Mouse (Mus musculus): ENCODE measurements around the gene Cpa1. TPM values are rescaled to one million over a fixed set of nuclear protein-coding genes. Genes with fewer than 3 reads are reported as not detected.

Cpa1 gene
- total and polyA plus RNA-seq, 3 experiments, result not detected

DNA sequence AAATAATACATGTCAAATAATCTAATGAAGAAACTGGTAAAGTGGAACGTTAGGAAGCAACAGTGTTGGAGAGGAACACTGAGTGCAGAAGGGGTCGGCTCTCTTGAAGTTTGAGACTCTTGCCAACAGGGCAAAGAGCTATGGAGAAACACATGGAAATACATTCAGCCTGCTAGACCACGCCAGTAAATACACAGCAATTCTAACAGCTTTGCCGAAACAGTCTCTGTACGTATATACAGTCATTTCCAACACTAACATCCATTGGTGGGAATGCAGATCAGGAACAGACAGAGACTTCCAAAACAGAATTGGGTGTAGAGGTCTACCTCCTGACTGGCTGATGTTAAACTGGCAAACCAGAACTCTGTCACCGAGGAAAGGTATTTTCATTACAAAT lies 14.5 kb downstream of the Cpa1 start:
- H3K27ac ChIP-seq (ENCODE audit: control insufficient read depth, low read depth, low read length), result no peak overlapping the region

DNA sequence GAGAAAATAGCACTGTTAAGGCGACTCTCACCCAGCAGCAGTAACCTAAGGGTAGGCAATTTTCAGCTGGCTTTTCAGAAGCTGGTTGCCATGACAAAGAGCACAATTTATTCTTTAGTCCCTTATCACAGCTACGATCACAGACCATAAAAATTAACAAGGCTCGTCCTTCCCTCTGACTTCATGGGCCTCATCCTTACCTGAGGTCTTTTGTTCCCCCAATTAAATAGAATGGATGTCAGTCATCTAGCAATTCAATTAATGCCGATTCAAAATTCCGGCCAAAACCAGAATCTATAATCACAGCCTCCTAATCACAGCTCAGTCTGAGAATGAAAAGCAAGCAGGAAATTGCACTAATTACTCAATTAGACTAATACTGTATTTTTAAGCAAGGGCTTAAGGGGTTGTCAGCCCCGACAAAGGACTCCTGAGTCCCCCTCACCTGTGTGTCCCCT lies 15.4 kb downstream of the Cpa1 start:
- no peak overlapping the region for H3K4me3 ChIP-seq (ENCODE audit: control insufficient read depth in 1 of 2, insufficient read depth in 1 of 2, low read depth in 2 of 2, low read length in 2 of 2)
- H3K9ac ChIP-seq (ENCODE audit: control insufficient read depth, low read depth, low read length, poor library complexity, severe bottlenecking), result no peak overlapping the region
- H3K27ac ChIP-seq (ENCODE audit: control insufficient read depth, low read depth, low read length), result no peak overlapping the region
- no peaks in the 10 kb centered on the region for H3K9me3 ChIP-seq (replicated peaks; ENCODE audit: insufficient read depth, low read length)
- no peak for DNase-seq (ENCODE audit: low read depth, low spot score)
- H3K36me3 ChIP-seq (ENCODE audit: control insufficient read depth in 1 of 2, insufficient read depth in 2 of 2, low read length in 2 of 2), result no peaks in the 10 kb centered on the region; a peak in 1 of 4 replicates
- H3K4me1 ChIP-seq (ENCODE audit: control insufficient read depth in 1 of 2, insufficient read depth in 2 of 2, low read length in 2 of 2), result no peaks in the 10 kb centered on the region
- TF ChIP-seq USF2 (IDR thresholded peaks at IDR 0.05; ENCODE audit: borderline replicate concordance in 1 of 2, insufficient read depth in 1 of 2, low read depth in 1 of 2, low read length in 2 of 2) (no peak), USF1 (IDR thresholded peaks at IDR 0.05; ENCODE audit: low read depth, low read length) (no peak), TBP (IDR thresholded peaks at IDR 0.05; ENCODE audit: low read depth, low read length) (no peak), JUND (IDR thresholded peaks at IDR 0.05; ENCODE audit: low read depth, low read length) (no peak), CHD2 (IDR thresholded peaks at IDR 0.05; ENCODE audit: low read length) (no peak), BHLHE40 (IDR thresholded peaks at IDR 0.05; ENCODE audit: borderline replicate concordance, low read depth, low read length) (no peak)
- no peaks in the 10 kb centered on the region for H3K79me2 ChIP-seq (ENCODE audit: control insufficient read depth, insufficient read depth, low read length, poor library complexity)
- no peaks in the 10 kb centered on the region for H3K27me3 ChIP-seq (ENCODE audit: control insufficient read depth in 1 of 2, insufficient read depth in 2 of 2, low read length in 2 of 2)

More for the DNA sequence above, 14.5 kb downstream of the Cpa1 start:
- DNase-seq (ENCODE audit: low read depth, low spot score), result no peak
- H3K27me3 ChIP-seq (ENCODE audit: control insufficient read depth in 1 of 2, insufficient read depth in 2 of 2, low read length in 2 of 2), result no peaks in the 10 kb centered on the region
- no peaks in the 10 kb centered on the region for H3K4me1 ChIP-seq (ENCODE audit: control insufficient read depth in 1 of 2, insufficient read depth in 2 of 2, low read length in 2 of 2)
- no peaks in the 10 kb centered on the region for H3K79me2 ChIP-seq (ENCODE audit: control insufficient read depth, insufficient read depth, low read length, poor library complexity)
- no peak overlapping the region for H3K4me3 ChIP-seq (ENCODE audit: control insufficient read depth in 1 of 2, insufficient read depth in 1 of 2, low read depth in 2 of 2, low read length in 2 of 2)
- H3K9me3 ChIP-seq (replicated peaks; ENCODE audit: insufficient read depth, low read length), result no peaks in the 10 kb centered on the region
- no peak overlapping the region for H3K9ac ChIP-seq (ENCODE audit: control insufficient read depth, low read depth, low read length, poor library complexity, severe bottlenecking)
- TF ChIP-seq ZC3H11A (IDR thresholded peaks at IDR 0.05; ENCODE audit: low read depth, low read length), result no peak
- TF ChIP-seq SMC3 (IDR thresholded peaks at IDR 0.05; ENCODE audit: low read depth, low read length), result no peak
- TF ChIP-seq BHLHE40 (IDR thresholded peaks at IDR 0.05; ENCODE audit: borderline replicate concordance, low read depth, low read length), result no peak
- TF ChIP-seq MAZ (IDR thresholded peaks at IDR 0.05; ENCODE audit: low read depth, low read length), result no peak
- TF ChIP-seq TCF12 (IDR thresholded peaks at IDR 0.05; ENCODE audit: low read depth, low read length), result no peak
- no peak for TF ChIP-seq MXI1 (IDR thresholded peaks at IDR 0.05; ENCODE audit: low read depth, low read length)
- no peak for TF ChIP-seq NRF1 (IDR thresholded peaks at IDR 0.05; ENCODE audit: insufficient read depth, low read depth, low read length, poor library complexity, severe bottlenecking)
- TF ChIP-seq MYB (IDR thresholded peaks at IDR 0.05; ENCODE audit: low read depth, low read length), result no peak
- TF ChIP-seq EP300 (IDR thresholded peaks at IDR 0.05; ENCODE audit: low read depth in 1 of 2, low read length in 2 of 2), result no peak
- TF ChIP-seq TBP (IDR thresholded peaks at IDR 0.05; ENCODE audit: low read depth, low read length), result no peak
- no peak for TF ChIP-seq POLR2A (IDR thresholded peaks at IDR 0.05; ENCODE audit: control insufficient read depth in 1 of 2, insufficient read depth in 1 of 2, low read depth in 1 of 2, low read length in 2 of 2, poor library complexity in 1 of 2)
- TF ChIP-seq USF1 (IDR thresholded peaks at IDR 0.05; ENCODE audit: low read depth, low read length), result no peak
- TF ChIP-seq HCFC1 (IDR thresholded peaks at IDR 0.05; ENCODE audit: low read depth, low read length), result no peak
- TF ChIP-seq KAT2A (conservative IDR thresholded peaks at IDR 0.05; ENCODE audit: low read depth, low read length), result no peak
- TF ChIP-seq RAD21 (IDR thresholded peaks at IDR 0.05; ENCODE audit: low read depth, low read length), result no peak
- TF ChIP-seq USF2 (IDR thresholded peaks at IDR 0.05; ENCODE audit: borderline replicate concordance in 1 of 2, insufficient read depth in 1 of 2, low read depth in 1 of 2, low read length in 2 of 2), result no peak
- no peak for TF ChIP-seq POLR2AphosphoS2 (IDR thresholded peaks at IDR 0.05; ENCODE audit: low read length)
- no peaks in the 10 kb centered on the region; a peak in 1 of 4 replicates for H3K36me3 ChIP-seq (ENCODE audit: control insufficient read depth in 1 of 2, insufficient read depth in 2 of 2, low read length in 2 of 2)
